Mouse (Mus musculus): ENCODE data around the gene Snap23.
"Not testable (repeated sequence)": the region's sequence is repeated elsewhere in the genome, so short reads cannot be mapped to it uniquely, and the experiment has no call there.

The Snap23 gene

GRCm38 (mm10) chr2:120566886-120567797 is at the start of gene Snap23:
Snap23 (plus strand) TSS chr2:120567671.
- DNase-seq (ENCODE audit: low spot score), result peak; percentile 97

- DNase-seq (ENCODE audit: low spot score), result no peak
These were observed 48.8 kb upstream of the Snap23 start for GRCm38 (mm10) chr2:120518547-120519210.

GRCm38 (mm10) chr2:120526771-120527170 is 40.7 kb upstream of the Snap23 start:
- no peak for DNase-seq (ENCODE audit: low spot score)

- DNase-seq (ENCODE audit: low spot score), result no peak
These were observed 37.9 kb upstream of the Snap23 start for GRCm38 (mm10) chr2:120529531-120529930.

- DNase-seq (ENCODE audit: low spot score), result no peak
These were observed 36.2 kb upstream of the Snap23 start for GRCm38 (mm10) chr2:120531223-120531622.

GRCm38 (mm10) chr2:120539333-120539732 is 28.1 kb upstream of the Snap23 start:
- DNase-seq (ENCODE audit: low spot score), result no peak

GRCm38 (mm10) chr2:120539778-120540208 is 27.7 kb upstream of the Snap23 start:
- DNase-seq (ENCODE audit: low spot score), result no peak

GRCm38 (mm10) chr2:120544732-120545131 is 22.7 kb upstream of the Snap23 start:
- DNase-seq (ENCODE audit: low spot score), result no peak

- no peak for DNase-seq (ENCODE audit: low spot score)
These were observed 10.6 kb upstream of the Snap23 start for GRCm38 (mm10) chr2:120556868-120557267.

- no peak for DNase-seq (ENCODE audit: low spot score)
These were observed 8.7 kb upstream of the Snap23 start for GRCm38 (mm10) chr2:120558813-120559212.

- no peak for DNase-seq (ENCODE audit: low spot score)
These were observed 5.9 kb upstream of the Snap23 start for GRCm38 (mm10) chr2:120561524-120561923.

GRCm38 (mm10) chr2:120562859-120563234 is 4.6 kb upstream of the Snap23 start:
- no peak for DNase-seq (ENCODE audit: low spot score)

- peak; percentile 90 for DNase-seq (ENCODE audit: low spot score)
These were observed 4.1 kb upstream of the Snap23 start, which contains the start of gene Zfp106 for GRCm38 (mm10) chr2:120563235-120563990. Zfp106 (minus strand) TSS chr2:120563843.

GRCm38 (mm10) chr2:120564548-120565188 is 2.8 kb upstream of the Snap23 start:
- DNase-seq (ENCODE audit: low spot score), result not testable (repeated sequence)

GRCm38 (mm10) chr2:120565363-120565762 is 2.1 kb upstream of the Snap23 start:
- no peak for DNase-seq (ENCODE audit: low spot score)

- no peak for DNase-seq (ENCODE audit: low spot score)
These were observed 388 bp downstream of the Snap23 start for GRCm38 (mm10) chr2:120567798-120568320.

- peak; percentile 39 for DNase-seq (ENCODE audit: low spot score)
These were observed 3.6 kb downstream of the Snap23 start for GRCm38 (mm10) chr2:120571081-120571480.

- not testable (repeated sequence) for DNase-seq (ENCODE audit: low spot score)
These were observed 4.7 kb downstream of the Snap23 start for GRCm38 (mm10) chr2:120572161-120572560.

- no peak for DNase-seq (ENCODE audit: low spot score)
These were observed 7.7 kb downstream of the Snap23 start for GRCm38 (mm10) chr2:120575121-120575520.

GRCm38 (mm10) chr2:120575978-120576377 is 8.5 kb downstream of the Snap23 start:
- no peak for DNase-seq (ENCODE audit: low spot score)

- no peak for DNase-seq (ENCODE audit: low spot score)
These were observed 10.3 kb downstream of the Snap23 start for GRCm38 (mm10) chr2:120577799-120578198.

GRCm38 (mm10) chr2:120578286-120578685 is 10.8 kb downstream of the Snap23 start:
- no peak for DNase-seq (ENCODE audit: low spot score)

Measured in yolk sac, embryonic 10.5 days (tissue).